Mouse (Mus musculus): ENCODE measurements around the gene Zfp985. TPM values are rescaled to one million over a fixed set of nuclear protein-coding genes. Genes with fewer than 3 reads are reported as not detected.
"Not testable (repeated sequence)": the region's sequence is repeated elsewhere in the genome, so short reads cannot be mapped to it uniquely, and the experiment has no call there.

Gene Zfp985
- total and polyA plus RNA-seq, 3 experiments: 0.11 to 4.3 (median 4.1) TPM

DNA sequence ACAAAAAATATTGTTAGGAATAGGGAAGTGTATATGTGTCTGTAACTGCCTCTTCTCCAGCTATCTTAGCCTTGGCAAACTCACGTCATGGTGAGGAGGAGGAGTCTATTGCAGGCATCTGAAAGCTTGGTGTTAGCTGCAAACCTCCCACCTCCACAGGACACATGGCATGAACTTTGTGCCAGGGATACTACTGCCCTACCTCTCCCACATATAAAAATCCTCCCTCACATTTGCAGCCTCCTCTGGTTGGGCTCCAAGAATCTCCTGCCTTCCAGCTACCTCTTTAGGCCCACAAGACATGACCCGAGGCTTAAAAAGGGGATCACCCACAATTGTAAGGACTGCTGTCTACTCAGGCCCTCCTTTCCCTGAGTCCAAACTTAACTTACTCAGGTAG lies 15.4 kb upstream of the Zfp985 start:
- ATAC-seq (ENCODE audit: extremely low read depth, insufficient number of reproducible peaks, low FRiP score, poor library complexity, severe bottlenecking): no peak
- H3K27me3 ChIP-seq (ENCODE audit: insufficient read depth, low read length): no peaks in the 10 kb centered on the region
- no peak for DNase-seq (ENCODE audit: low spot score)
- peaks cover 38% of the 10 kb centered on the region for H3K9me3 ChIP-seq (replicated peaks)
- H3K4me3 ChIP-seq (ENCODE audit: low read depth, low read length): no peak overlapping the region
- TF ChIP-seq CTCF (IDR thresholded peaks at IDR 0.05; ENCODE audit: low read depth, low read length): no peak
- no peak for TF ChIP-seq GATA2 (IDR thresholded peaks at IDR 0.05; ENCODE audit: borderline replicate concordance, low read depth, low read length)
- no peak for TF ChIP-seq POLR2AphosphoS5 (IDR thresholded peaks at IDR 0.05; ENCODE audit: insufficient replicate concordance, low read depth, low read length)
- no peak for TF ChIP-seq TAL1 (conservative IDR thresholded peaks at IDR 0.05; ENCODE audit: low read depth, low read length)
- TF ChIP-seq GATA1 (IDR thresholded peaks at IDR 0.05; ENCODE audit: borderline replicate concordance, low read length): no peak
- no peaks in the 10 kb centered on the region for H3K36me3 ChIP-seq (replicated peaks)
- no peaks in the 10 kb centered on the region for H3K4me1 ChIP-seq (ENCODE audit: insufficient read depth, low read depth, low read length)

DNA sequence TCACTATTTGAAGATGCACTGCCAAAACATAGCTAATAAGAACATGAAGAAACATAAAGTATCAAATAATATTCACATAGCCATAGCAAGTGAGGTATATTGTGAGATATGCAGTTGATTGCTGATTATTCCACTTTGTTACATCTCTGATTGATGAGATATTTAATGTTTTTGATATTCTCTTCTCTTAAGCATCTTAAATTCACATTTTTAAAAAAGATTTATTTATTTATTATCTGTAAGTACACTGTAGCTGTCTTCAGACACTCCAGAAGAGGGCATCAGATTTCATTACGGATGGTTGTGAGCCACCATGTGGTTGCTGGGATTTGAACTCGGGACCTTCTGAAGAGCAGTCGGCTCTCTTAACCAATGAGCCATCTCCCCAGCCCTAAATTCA lies 13.2 kb upstream of the Zfp985 start, which contains the start of gene Gm16503:
TSS of gene Gm16503 (plus strand) at position 301 of the 400 bp plus-strand sequence.
- H3K4me3 ChIP-seq (ENCODE audit: low read depth, low read length); DNase-seq (ENCODE audit: low spot score); H3K36me3 ChIP-seq (replicated peaks); ATAC-seq (ENCODE audit: extremely low read depth, insufficient number of reproducible peaks, low FRiP score, poor library complexity, severe bottlenecking); H3K27me3 ChIP-seq (ENCODE audit: insufficient read depth, low read length); H3K4me1 ChIP-seq (ENCODE audit: insufficient read depth, low read depth, low read length): not testable (repeated sequence)
- H3K9me3 ChIP-seq (replicated peaks): peaks cover 38% of the 10 kb centered on the region

DNA sequence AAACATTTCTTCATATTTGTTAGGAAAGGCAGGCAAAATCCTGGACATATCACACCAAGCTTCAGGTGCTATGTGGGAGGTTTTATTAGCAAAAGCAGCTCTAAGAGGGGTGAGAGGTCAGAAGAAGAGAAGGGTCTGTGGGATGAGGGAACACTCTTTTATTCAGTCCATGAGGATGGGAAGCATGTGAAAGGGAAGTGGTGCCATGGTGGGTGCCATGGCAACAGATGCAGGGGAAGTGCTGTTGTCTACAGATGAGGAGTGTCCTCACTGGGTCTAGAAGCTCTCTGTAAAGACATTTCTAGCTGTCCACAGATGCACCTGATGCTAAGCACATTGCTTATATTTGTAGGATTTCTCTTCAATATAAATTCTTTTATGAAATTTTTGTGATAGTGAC lies 12.0 kb upstream of the Zfp985 start:
- H3K4me3 ChIP-seq (ENCODE audit: low read depth, low read length): no peak overlapping the region

DNA sequence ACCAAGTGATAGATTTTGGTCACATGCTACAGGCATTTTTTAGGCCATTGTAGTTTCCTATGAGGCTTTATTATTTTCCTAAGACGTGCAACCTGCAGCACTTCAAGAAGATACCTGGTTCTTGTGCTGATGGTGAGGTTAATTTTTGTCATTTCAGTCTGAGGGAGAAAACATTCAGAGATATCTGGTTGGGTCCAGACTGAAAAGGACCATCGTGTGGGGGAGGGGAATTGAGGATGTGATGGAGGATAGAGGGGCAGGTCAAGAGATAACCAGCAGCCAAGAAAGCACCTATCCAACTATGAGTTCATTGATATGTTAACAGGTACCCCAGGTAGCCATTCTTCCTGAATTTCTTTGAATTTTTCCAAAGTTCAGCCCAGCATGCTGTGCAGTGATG lies 1.3 kb downstream of the Zfp985 start:
- ATAC-seq (ENCODE audit: extremely low read depth, insufficient number of reproducible peaks, low FRiP score, poor library complexity, severe bottlenecking); H3K36me3 ChIP-seq (replicated peaks); H3K4me3 ChIP-seq (ENCODE audit: low read depth, low read length); H3K27me3 ChIP-seq (ENCODE audit: insufficient read depth, low read length); DNase-seq (ENCODE audit: low spot score); H3K9me3 ChIP-seq (replicated peaks); H3K4me1 ChIP-seq (ENCODE audit: insufficient read depth, low read depth, low read length): not testable (repeated sequence)

More for the DNA sequence above, 12.0 kb upstream of the Zfp985 start:
- DNase-seq (ENCODE audit: low spot score) (no peak), ATAC-seq (ENCODE audit: extremely low read depth, insufficient number of reproducible peaks, low FRiP score, poor library complexity, severe bottlenecking) (no peak)
- Histone ChIP-seq H3K4me1 (ENCODE audit: insufficient read depth, low read depth, low read length) (no peaks in the 10 kb centered on the region), H3K27me3 (ENCODE audit: insufficient read depth, low read length) (no peaks in the 10 kb centered on the region), H3K36me3 (replicated peaks) (no peaks in the 10 kb centered on the region), H3K9me3 (replicated peaks) (peaks cover 31% of the 10 kb centered on the region)
- TF ChIP-seq GATA2 (IDR thresholded peaks at IDR 0.05; ENCODE audit: borderline replicate concordance, low read depth, low read length): no peak
- TF ChIP-seq CTCF (IDR thresholded peaks at IDR 0.05; ENCODE audit: low read depth, low read length): no peak
- TF ChIP-seq TAL1 (conservative IDR thresholded peaks at IDR 0.05; ENCODE audit: low read depth, low read length): no peak
- no peak for TF ChIP-seq GATA1 (IDR thresholded peaks at IDR 0.05; ENCODE audit: borderline replicate concordance, low read length)
- TF ChIP-seq POLR2AphosphoS5 (IDR thresholded peaks at IDR 0.05; ENCODE audit: insufficient replicate concordance, low read depth, low read length): no peak

DNA sequence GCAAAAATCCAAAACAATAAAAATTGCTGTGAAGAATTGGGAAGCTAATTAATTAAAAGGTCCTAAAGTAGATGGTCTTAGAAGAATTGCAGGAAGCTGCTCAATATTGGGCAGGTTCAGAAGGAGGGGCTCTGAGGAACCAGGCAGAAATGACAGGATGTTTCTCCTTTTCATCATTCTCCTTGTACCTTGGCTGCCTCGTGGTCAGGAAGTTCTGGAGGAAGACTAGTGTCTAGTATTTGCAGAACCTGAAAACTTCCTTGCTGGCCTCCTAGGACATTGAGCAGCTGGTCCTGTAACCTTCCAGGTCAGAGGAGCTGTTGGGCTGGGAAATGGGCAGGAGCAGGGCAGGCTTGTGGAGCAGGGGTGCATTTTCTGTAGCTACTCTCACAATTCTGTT lies 3.8 kb downstream of the Zfp985 start:
- H3K9me3 ChIP-seq (replicated peaks); ATAC-seq (ENCODE audit: extremely low read depth, insufficient number of reproducible peaks, low FRiP score, poor library complexity, severe bottlenecking); H3K36me3 ChIP-seq (replicated peaks); H3K4me1 ChIP-seq (ENCODE audit: insufficient read depth, low read depth, low read length); DNase-seq (ENCODE audit: low spot score); H3K4me3 ChIP-seq (ENCODE audit: low read depth, low read length); H3K27me3 ChIP-seq (ENCODE audit: insufficient read depth, low read length): not testable (repeated sequence)

DNA sequence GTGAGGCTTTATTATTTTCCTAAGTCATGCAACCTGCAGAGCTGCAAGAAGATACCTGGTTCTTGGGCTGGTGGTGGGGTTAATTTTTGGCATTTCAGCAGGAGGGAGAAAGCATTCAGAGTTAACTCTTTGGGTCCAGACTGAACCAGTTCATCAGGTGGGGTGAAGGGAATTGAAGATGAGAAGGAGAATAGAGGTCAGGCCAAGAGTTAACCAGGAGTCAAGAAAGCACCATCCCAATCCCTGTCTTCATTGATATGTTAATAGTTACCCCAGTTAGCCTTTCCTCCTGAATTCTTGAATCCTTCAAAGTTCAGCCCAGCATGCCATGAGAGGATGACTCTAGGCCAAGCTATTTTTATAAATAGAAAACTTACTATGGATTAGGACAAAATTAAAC lies 4.9 kb downstream of the Zfp985 start:
- not testable (repeated sequence) for ATAC-seq (ENCODE audit: extremely low read depth, insufficient number of reproducible peaks, low FRiP score, poor library complexity, severe bottlenecking)

DNA sequence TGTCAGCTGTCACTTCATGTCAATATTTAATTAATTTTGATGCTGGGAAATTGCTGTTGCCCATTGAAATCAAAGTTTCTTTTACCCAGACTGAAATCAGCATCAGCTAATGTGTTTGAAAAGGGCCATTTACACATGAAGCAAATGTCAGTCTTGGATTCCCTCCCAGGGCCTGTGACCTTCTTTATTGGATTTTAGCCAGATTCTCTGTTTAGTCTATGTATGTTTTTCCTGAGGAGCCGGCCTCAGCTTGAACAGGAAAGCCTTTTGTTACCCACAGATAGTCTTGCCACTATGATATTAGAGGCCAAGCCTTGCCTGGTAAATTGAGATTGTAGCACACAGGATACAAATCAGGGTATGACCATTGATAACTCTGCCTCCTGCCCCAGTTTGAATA lies 6.0 kb downstream of the Zfp985 start:
- ATAC-seq (ENCODE audit: extremely low read depth, insufficient number of reproducible peaks, low FRiP score, poor library complexity, severe bottlenecking); H3K4me3 ChIP-seq (ENCODE audit: low read depth, low read length); H3K27me3 ChIP-seq (ENCODE audit: insufficient read depth, low read length); H3K4me1 ChIP-seq (ENCODE audit: insufficient read depth, low read depth, low read length); H3K36me3 ChIP-seq (replicated peaks); DNase-seq (ENCODE audit: low spot score); H3K9me3 ChIP-seq (replicated peaks): not testable (repeated sequence)

More for the DNA sequence above, 4.9 kb downstream of the Zfp985 start:
- not testable (repeated sequence) for H3K9me3 ChIP-seq (replicated peaks); H3K27me3 ChIP-seq (ENCODE audit: insufficient read depth, low read length); H3K36me3 ChIP-seq (replicated peaks); H3K4me1 ChIP-seq (ENCODE audit: insufficient read depth, low read depth, low read length); DNase-seq (ENCODE audit: low spot score); H3K4me3 ChIP-seq (ENCODE audit: low read depth, low read length)

Data from G1E (cell line).